11 mouse cellular contexts compared by ENCODE assay signal in genomic region chr4:64148989-64149463, GRCm38 (mm10).
A peak's percentile ranks its signal among the peaks of the same experiment; 100 is the strongest.
DNase-seq lines count a peak whose midpoint lies in the region; ATAC-seq lines count a peak whose summit lies in the region.
"Had no signal": no experiment of that assay in that cellular context is flagged by ENCODE, and none has a peak within 500 bp of the region (broad histone marks: within the 10 kb centered on the region; RNA-seq: fewer than 3 reads in every experiment).

No protein-coding gene starts in this region.

- ATAC-seq in hindbrain, embryonic 16.5 days, result peak; percentile 95
- ATAC-seq: intestine, postnatal 0 days had no signal

- no peaks in the 10 kb centered on the region for H3K27me3 ChIP-seq in hindbrain, embryonic 16.5 days (replicated peaks; ENCODE audit: control insufficient read depth, insufficient read depth, low read length)

- no peak overlapping the region for H3K4me3 ChIP-seq in hindbrain, embryonic 16.5 days (ENCODE audit: low read length)

- peak; percentile 30 for DNase-seq in 3T3-L1 (ENCODE audit: low read depth, low spot score)
- DNase-seq in brain, embryonic 18.5 days (ENCODE audit: low read depth, low spot score), result peak; percentile 78
- DNase-seq in lung, postnatal 4 days, result peak; percentile 45 to 76
- DNase-seq in adrenal gland, adult (ENCODE audit: inconsistent age in 2 of 2, low spot score in 1 of 2), result no peak
- DNase-seq in heart, adult 9 months (ENCODE audit: low spot score in 2 of 2), result no peak
- no peak for DNase-seq in gastrocnemius, adult 8-10 months (ENCODE audit: low spot score in 2 of 2)
- no peak for DNase-seq in thymus, adult 18-20 months
- DNase-seq: gastrocnemius, postnatal 14 days had no signal

- WGBS in hindbrain, embryonic 16.5 days, result 28% methylated on average over 5 of the region's 5 CpGs

- 0 out of 2 replicates have a peak, but pooled peaks cover 2% of the 10 kb centered on the region for H3K4me1 ChIP-seq in hindbrain, embryonic 16.5 days (ENCODE audit: control insufficient read depth, insufficient read depth, low read depth, low read length)

- no peak overlapping the region for H3K9ac ChIP-seq in hindbrain, embryonic 16.5 days (ENCODE audit: low read depth, low read length)

- no peaks in the 10 kb centered on the region for H3K9me3 ChIP-seq in hindbrain, embryonic 16.5 days (ENCODE audit: control insufficient read depth, low read length)

- H3K27ac ChIP-seq in hindbrain, embryonic 16.5 days (ENCODE audit: low read depth, low read length), result peak overlapping the region; percentile 46

- no peak overlapping the region for H3K4me2 ChIP-seq in hindbrain, embryonic 16.5 days (ENCODE audit: low read length)

- H3K36me3 ChIP-seq in hindbrain, embryonic 16.5 days (ENCODE audit: control insufficient read depth, insufficient read depth, low read length), result no peaks in the 10 kb centered on the region
- H3K36me3 ChIP-seq: G1E had no signal

Comparison
In these comparisons a context has a peak if more than half of its experiments do, and no peak if none do; other contexts are left out.
1. DNase-seq: peak in 3T3-L1 (single experiment), brain, embryonic 18.5 days (single experiment) and lung, postnatal 4 days (2 of 2); none in adrenal gland, adult (0 of 2), heart, adult 9 months (0 of 2), gastrocnemius, adult 8-10 months (0 of 2) and thymus, adult 18-20 months (0 of 2).